Mouse (Mus musculus): ENCODE measurements around the gene Gm572. TPM values are rescaled to one million over a fixed set of nuclear protein-coding genes. Genes with fewer than 3 reads are reported as not detected.

Gene Gm572
- polyA plus RNA-seq, 1 experiment: 0.07 TPM

DNA sequence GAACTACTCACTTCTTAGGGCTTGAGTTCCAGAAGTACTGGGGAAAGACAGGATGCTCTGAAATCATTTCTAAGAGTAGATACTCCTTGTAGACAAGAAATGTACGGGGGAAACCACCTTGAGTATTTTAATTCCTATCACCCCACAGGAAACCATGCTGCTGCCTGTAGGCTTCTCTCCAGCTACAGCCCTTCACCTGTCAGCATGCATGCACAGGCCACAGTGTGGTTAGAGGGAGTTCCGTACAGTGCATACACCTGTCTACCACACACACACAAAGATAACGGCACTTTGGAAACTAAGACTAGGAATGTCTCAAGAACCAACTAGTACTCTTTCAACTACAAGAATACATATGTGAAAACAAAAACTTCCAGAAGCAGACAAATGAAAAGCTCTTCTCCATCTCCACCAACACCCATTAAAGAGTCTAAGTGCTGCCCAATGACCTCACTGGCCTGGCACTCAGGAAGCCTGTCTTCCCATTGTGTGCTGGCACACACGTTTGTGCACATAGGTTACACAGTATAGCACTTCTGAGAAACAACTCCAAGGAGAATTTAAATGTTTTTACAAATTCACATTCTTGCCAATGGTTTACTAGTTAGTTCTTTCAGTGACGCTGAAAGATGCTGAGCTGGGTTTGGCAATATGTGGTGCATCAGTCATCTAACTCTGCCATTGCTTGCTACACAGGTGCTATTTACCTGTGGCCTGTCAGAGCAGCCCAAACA lies 32.3 kb upstream of the Gm572 start:
- no peak for TF ChIP-seq CTCF (IDR thresholded peaks at IDR 0.05; ENCODE audit: extremely low read depth, insufficient read depth, insufficient read length, insufficient replicate concordance)
- 46% methylated on average over 5 of the region's 5 CpGs for WGBS
- no peak for DNase-seq (ENCODE audit: low read depth in 1 of 2, low spot score in 2 of 2)
- no peak overlapping the region for H3K4me3 ChIP-seq (ENCODE audit: extremely low read depth, insufficient read depth, insufficient read length)
- H3K4me1 ChIP-seq (ENCODE audit: control insufficient read depth, insufficient read depth, insufficient read length): no peaks in the 10 kb centered on the region
- no peak overlapping the region for H3K27ac ChIP-seq (ENCODE audit: insufficient read depth, low read length)
- no peaks in the 10 kb centered on the region for H3K27me3 ChIP-seq (ENCODE audit: control insufficient read depth, insufficient read depth, low read length)
- peaks cover 20% of the 10 kb centered on the region for H3K36me3 ChIP-seq (ENCODE audit: control insufficient read depth, insufficient read depth, low read length)

DNA sequence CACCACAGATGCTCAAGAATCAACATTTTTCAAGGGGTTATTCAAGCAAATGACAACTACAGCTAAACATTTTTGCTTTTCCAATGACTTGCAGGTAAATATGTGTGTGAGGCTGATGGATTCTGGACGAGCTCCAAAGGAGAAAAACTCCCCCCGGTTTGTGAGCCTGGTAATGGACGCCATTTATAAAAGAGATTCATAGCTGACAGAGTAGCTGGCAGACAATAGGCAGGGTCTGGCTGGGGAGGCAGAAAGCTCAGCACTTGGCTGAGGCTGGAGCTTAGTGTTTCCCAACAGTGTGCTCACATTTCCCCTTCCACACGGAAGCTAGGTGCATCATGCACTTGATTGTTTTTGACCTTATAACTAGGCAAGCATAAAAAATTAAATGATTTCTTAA lies 30.6 kb upstream of the Gm572 start:
- no peak for TF ChIP-seq POLR2A (IDR thresholded peaks at IDR 0.05; ENCODE audit: low read depth, low read length)
- no peak for TF ChIP-seq CTCF (IDR thresholded peaks at IDR 0.05; ENCODE audit: extremely low read depth, insufficient read depth, insufficient read length, insufficient replicate concordance)
- no peaks in the 10 kb centered on the region for H3K4me1 ChIP-seq (ENCODE audit: control insufficient read depth, insufficient read depth, insufficient read length)
- DNase-seq (ENCODE audit: low read depth in 1 of 2, low spot score in 2 of 2): no peak
- no peaks in the 10 kb centered on the region for H3K27me3 ChIP-seq (ENCODE audit: control insufficient read depth, insufficient read depth, low read length)
- no peak overlapping the region for H3K4me3 ChIP-seq (ENCODE audit: extremely low read depth, insufficient read depth, insufficient read length)
- peaks cover 26% of the 10 kb centered on the region for H3K36me3 ChIP-seq (ENCODE audit: control insufficient read depth, insufficient read depth, low read length)
- no peak overlapping the region for H3K27ac ChIP-seq (ENCODE audit: insufficient read depth, low read length)
- 90% methylated on average over 4 of the region's 4 CpGs for WGBS

DNA sequence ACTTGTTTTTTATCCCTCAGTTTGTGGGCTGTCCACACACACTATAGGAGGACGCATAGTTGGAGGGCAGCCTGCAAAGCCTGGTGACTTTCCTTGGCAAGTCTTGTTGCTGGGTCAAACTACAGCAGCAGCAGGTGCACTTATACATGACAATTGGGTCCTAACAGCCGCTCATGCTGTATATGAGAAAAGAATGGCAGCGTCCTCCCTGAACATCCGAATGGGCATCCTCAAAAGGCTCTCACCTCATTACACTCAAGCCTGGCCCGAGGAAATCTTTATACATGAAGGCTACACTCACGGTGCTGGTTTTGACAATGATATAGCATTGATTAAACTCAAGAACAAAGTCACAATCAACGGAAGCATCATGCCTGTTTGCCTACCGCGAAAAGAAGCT lies 29.4 kb upstream of the Gm572 start:
- WGBS: 93% methylated on average over 9 of the region's 9 CpGs
- no peak for TF ChIP-seq POLR2A (IDR thresholded peaks at IDR 0.05; ENCODE audit: low read depth, low read length)
- TF ChIP-seq CTCF (IDR thresholded peaks at IDR 0.05; ENCODE audit: extremely low read depth, insufficient read depth, insufficient read length, insufficient replicate concordance): no peak

DNA sequence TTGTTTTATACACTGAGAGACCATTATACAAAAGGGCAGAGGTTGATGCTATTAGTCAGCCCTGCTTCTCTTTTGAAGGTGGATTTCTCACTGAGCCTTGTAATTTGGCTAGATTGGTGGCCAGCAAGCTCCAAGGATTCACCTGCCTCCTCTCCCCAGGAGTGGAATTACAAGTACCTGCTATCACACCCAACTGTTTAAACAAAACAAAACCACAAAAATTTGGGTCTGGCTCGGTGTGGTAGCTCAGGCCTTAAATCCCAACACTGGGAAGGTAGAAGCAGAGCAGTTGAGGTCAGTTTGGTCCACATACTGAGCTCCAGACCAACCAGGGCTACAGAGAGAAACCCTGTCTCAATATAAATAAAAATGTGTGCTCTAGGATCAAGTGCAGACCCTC lies 23.3 kb upstream of the Gm572 start:
- no peaks in the 10 kb centered on the region for H3K4me1 ChIP-seq (ENCODE audit: control insufficient read depth, insufficient read depth, insufficient read length)
- H3K4me3 ChIP-seq (ENCODE audit: extremely low read depth, insufficient read depth, insufficient read length): no peak overlapping the region
- no peaks in the 10 kb centered on the region for H3K27me3 ChIP-seq (ENCODE audit: control insufficient read depth, insufficient read depth, low read length)
- TF ChIP-seq POLR2A (IDR thresholded peaks at IDR 0.05; ENCODE audit: low read depth, low read length): no peak
- no peak for TF ChIP-seq CTCF (IDR thresholded peaks at IDR 0.05; ENCODE audit: extremely low read depth, insufficient read depth, insufficient read length, insufficient replicate concordance)
- H3K27ac ChIP-seq (ENCODE audit: insufficient read depth, low read length): no peak overlapping the region
- DNase-seq (ENCODE audit: low read depth in 1 of 2, low spot score in 2 of 2): no peak
- 80% methylated on average over 1 of the region's 1 CpGs for WGBS
- H3K36me3 ChIP-seq (ENCODE audit: control insufficient read depth, insufficient read depth, low read length): peaks cover 56% of the 10 kb centered on the region

More for the DNA sequence above, 29.4 kb upstream of the Gm572 start:
- DNase-seq (ENCODE audit: low read depth in 1 of 2, low spot score in 2 of 2): no peak
- H3K27me3 ChIP-seq (ENCODE audit: control insufficient read depth, insufficient read depth, low read length): no peaks in the 10 kb centered on the region
- H3K36me3 ChIP-seq (ENCODE audit: control insufficient read depth, insufficient read depth, low read length): peaks cover 33% of the 10 kb centered on the region
- H3K4me1 ChIP-seq (ENCODE audit: control insufficient read depth, insufficient read depth, insufficient read length): no peaks in the 10 kb centered on the region
- H3K27ac ChIP-seq (ENCODE audit: insufficient read depth, low read length): no peak overlapping the region
- no peak overlapping the region for H3K4me3 ChIP-seq (ENCODE audit: extremely low read depth, insufficient read depth, insufficient read length)

DNA sequence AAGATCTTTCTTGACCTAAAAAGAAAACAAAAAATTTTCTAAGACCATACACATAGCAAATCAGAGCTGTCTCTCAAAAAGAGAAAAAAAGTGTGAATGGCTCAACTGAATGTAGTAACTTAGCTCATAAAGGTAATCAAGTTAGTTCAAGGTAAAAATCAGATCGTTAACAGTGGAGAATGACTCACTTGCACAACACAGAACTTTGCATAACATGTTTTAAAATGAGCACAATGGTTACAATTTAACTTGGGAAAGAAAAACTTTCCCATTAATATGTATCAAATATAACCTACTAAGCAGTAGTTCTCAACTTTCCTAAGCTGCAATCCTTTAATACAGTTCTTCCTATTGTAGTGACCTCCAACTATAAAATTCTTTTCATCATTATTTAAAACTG lies 22.4 kb upstream of the Gm572 start:
- Histone ChIP-seq H3K36me3 (ENCODE audit: control insufficient read depth, insufficient read depth, low read length) (peaks cover 53% of the 10 kb centered on the region), H3K27me3 (ENCODE audit: control insufficient read depth, insufficient read depth, low read length) (no peaks in the 10 kb centered on the region), H3K27ac (ENCODE audit: insufficient read depth, low read length) (no peak overlapping the region), H3K4me3 (ENCODE audit: extremely low read depth, insufficient read depth, insufficient read length) (no peak overlapping the region), H3K4me1 (ENCODE audit: control insufficient read depth, insufficient read depth, insufficient read length) (no peaks in the 10 kb centered on the region; the same call in 1 of the 2 replicates)
- no peak for TF ChIP-seq CTCF (IDR thresholded peaks at IDR 0.05; ENCODE audit: extremely low read depth, insufficient read depth, insufficient read length, insufficient replicate concordance)
- TF ChIP-seq POLR2A (IDR thresholded peaks at IDR 0.05; ENCODE audit: low read depth, low read length): no peak
- DNase-seq (ENCODE audit: low read depth in 1 of 2, low spot score in 2 of 2): no peak
- WGBS: 92% methylated on average over 1 of the region's 1 CpGs

DNA sequence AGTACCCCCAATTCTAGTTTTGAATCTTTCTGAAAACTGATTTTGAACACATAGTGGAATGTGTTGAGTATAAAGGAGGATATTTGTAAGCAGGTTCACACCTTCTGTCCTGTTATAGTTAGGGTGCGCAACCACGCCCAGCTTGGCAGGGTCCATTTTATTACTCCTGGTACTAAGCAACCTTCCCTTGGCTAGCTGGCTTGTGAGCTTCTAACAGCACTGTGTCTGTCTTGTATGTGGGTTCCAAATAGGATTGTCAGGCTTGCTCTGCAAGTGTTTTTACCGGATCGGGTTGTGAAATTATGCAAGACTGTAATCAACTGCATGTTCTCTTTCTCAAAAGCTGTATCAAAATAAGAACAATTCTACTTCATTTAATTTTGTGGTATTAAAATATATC lies 20.6 kb upstream of the Gm572 start:
- Histone ChIP-seq H3K27me3 (ENCODE audit: control insufficient read depth, insufficient read depth, low read length) (no peaks in the 10 kb centered on the region), H3K27ac (ENCODE audit: insufficient read depth, low read length) (no peak overlapping the region), H3K4me1 (ENCODE audit: control insufficient read depth, insufficient read depth, insufficient read length) (peaks cover 3% of the 10 kb centered on the region; the same call in 1 of the 2 replicates), H3K4me3 (ENCODE audit: extremely low read depth, insufficient read depth, insufficient read length) (no peak overlapping the region), H3K36me3 (ENCODE audit: control insufficient read depth, insufficient read depth, low read length) (peaks cover 47% of the 10 kb centered on the region)
- TF ChIP-seq CTCF (IDR thresholded peaks at IDR 0.05; ENCODE audit: extremely low read depth, insufficient read depth, insufficient read length, insufficient replicate concordance): no peak
- no peak for DNase-seq (ENCODE audit: low read depth in 1 of 2, low spot score in 2 of 2)
- 93% methylated on average over 4 of the region's 4 CpGs for WGBS

DNA sequence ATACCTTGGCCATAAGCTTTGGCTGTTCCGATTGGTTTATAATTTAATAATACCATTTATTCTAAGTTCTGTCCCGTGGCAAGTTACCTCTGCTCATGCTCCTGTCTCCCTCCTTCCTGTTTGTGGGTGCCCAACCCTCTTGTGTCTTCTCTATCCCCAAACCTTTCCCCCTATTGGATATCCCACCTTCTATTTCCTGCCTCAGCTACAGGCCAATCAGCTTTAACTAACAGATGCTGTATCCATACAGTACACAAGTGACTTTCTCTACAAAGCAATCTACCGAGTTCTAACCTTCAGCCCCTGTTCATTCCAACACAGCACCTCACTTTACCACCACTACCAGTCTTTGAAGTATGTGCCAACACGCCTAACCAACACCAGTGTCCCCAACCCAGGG lies 19.5 kb upstream of the Gm572 start:
- DNase-seq (ENCODE audit: low read depth in 1 of 2, low spot score in 2 of 2): no peak
- 74% methylated on average over 4 of the region's 4 CpGs for WGBS
- Histone ChIP-seq H3K4me1 (ENCODE audit: control insufficient read depth, insufficient read depth, insufficient read length) (peaks cover 3% of the 10 kb centered on the region; the same call in 1 of the 2 replicates), H3K27ac (ENCODE audit: insufficient read depth, low read length) (no peak overlapping the region), H3K27me3 (ENCODE audit: control insufficient read depth, insufficient read depth, low read length) (no peaks in the 10 kb centered on the region), H3K4me3 (ENCODE audit: extremely low read depth, insufficient read depth, insufficient read length) (no peak overlapping the region), H3K36me3 (ENCODE audit: control insufficient read depth, insufficient read depth, low read length) (peaks cover 41% of the 10 kb centered on the region)
- TF ChIP-seq CTCF (IDR thresholded peaks at IDR 0.05; ENCODE audit: extremely low read depth, insufficient read depth, insufficient read length, insufficient replicate concordance): no peak
- TF ChIP-seq POLR2A (IDR thresholded peaks at IDR 0.05; ENCODE audit: low read depth, low read length): no peak

Data from spleen, adult 2 months (tissue).